Mouse (Mus musculus) megakaryocyte progenitor cell, adult 5-6 weeks (primary cell): ENCODE measurements around the gene Gm5891. TPM values are rescaled to one million over a fixed set of nuclear protein-coding genes. Genes with fewer than 3 reads are reported as not detected.
"Not testable (repeated sequence)": the region's sequence is repeated elsewhere in the genome, so short reads cannot be mapped to it uniquely, and the experiment has no call there.

Source experiments
- ATAC-seq: replicated peaks from 2 replicates; pipeline ENCODE4 v1.8.0; 2016; ENCODE audit warnings: mild to moderate bottlenecking, moderate TSS enrichment, inconsistent platforms; ENCODE audit not compliant: poor library complexity
- total RNA-seq, 2 experiments: library from RNA; stranded (forward) in 1 of 2; stranded (reverse) in 1 of 2; fragments of 157-497, 149-512 nt in 1 of 2; fragments of 200-1000 nt in 1 of 2; gene quantifications; 2 replicates each; pipeline versions ENCODE4 v1.2.3 to v1.2.4; 2015 to 2017

The Gm5891 gene
- total RNA-seq (2015) (not detected in 2 replicates), total RNA-seq (2017) (not detected in 2 replicates)

DNA sequence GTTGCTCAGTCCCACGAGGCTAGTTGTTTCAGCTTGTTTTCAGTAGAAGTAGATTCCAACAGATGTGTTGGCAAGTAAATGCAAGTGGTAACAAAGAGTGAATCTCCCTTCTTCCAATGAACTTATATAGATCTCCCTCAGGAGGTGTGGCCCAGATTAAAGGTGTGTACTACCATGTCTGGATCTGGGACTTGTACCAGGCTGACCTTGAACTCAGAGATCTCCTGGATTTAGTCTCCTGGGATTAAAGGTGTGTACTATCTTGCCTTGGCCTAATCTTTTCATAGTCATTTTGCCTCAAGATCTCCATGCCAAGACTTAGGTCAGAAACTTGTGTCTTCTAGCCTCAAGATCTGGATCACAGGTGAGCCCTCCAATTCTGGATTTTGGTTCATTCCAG lies at the start of gene Gm5891:
TSS of gene Gm5891 (minus strand) at position 101 of the 400 bp plus-strand sequence.
- ATAC-seq = not testable (repeated sequence)

Other genes starting within 250 kb of the Gm5891 start
- not detected in 2 replicates for gene Gm4175, start 159.8 kb downstream of the Gm5891 start, total RNA-seq (2015)
- gene Gm4175, start 159.8 kb downstream of the Gm5891 start, total RNA-seq (2017) = not detected in 2 replicates
- gene Gm4177, start 124.6 kb downstream of the Gm5891 start, total RNA-seq (2015) = not detected in 2 replicates
- not detected in 2 replicates for gene Gm4177, start 124.6 kb downstream of the Gm5891 start, total RNA-seq (2017)
- gene Vmn1r135, start 88.9 kb downstream of the Gm5891 start, total RNA-seq (2015) = not detected in 2 replicates
- not detected in 2 replicates for gene Vmn1r135, start 88.9 kb downstream of the Gm5891 start, total RNA-seq (2017)
- gene Gm5725, start 77.0 kb downstream of the Gm5891 start, total RNA-seq (2015) = not detected in 2 replicates
- gene Gm5725, start 77.0 kb downstream of the Gm5891 start, total RNA-seq (2017) = not detected in 2 replicates
- gene Vmn1r137, start 73.3 kb upstream of the Gm5891 start, total RNA-seq (2015) = not detected in 2 replicates
- gene Vmn1r137, start 73.3 kb upstream of the Gm5891 start, total RNA-seq (2017) = not detected in 2 replicates
- gene Vmn1r138, start 107.6 kb upstream of the Gm5891 start, total RNA-seq (2015) = not detected in 2 replicates
- gene Vmn1r138, start 107.6 kb upstream of the Gm5891 start, total RNA-seq (2017) = not detected in 2 replicates
- not detected in 2 replicates for gene Gm6176, start 135.0 kb upstream of the Gm5891 start, total RNA-seq (2015)
- not detected in 2 replicates for gene Gm6176, start 135.0 kb upstream of the Gm5891 start, total RNA-seq (2017)
- not detected in 2 replicates for gene Vmn1r139, start 147.8 kb upstream of the Gm5891 start, total RNA-seq (2015)
- not detected in 2 replicates for gene Vmn1r139, start 147.8 kb upstream of the Gm5891 start, total RNA-seq (2017)
- not detected in 2 replicates for gene Gm16451, start 197.0 kb upstream of the Gm5891 start, total RNA-seq (2015)
- not detected in 2 replicates for gene Gm16451, start 197.0 kb upstream of the Gm5891 start, total RNA-seq (2017)
- not detected in 2 replicates for gene Gm10666, start 213.4 kb upstream of the Gm5891 start, total RNA-seq (2015)
- gene Gm10666, start 213.4 kb upstream of the Gm5891 start, total RNA-seq (2017) = not detected in 2 replicates
- not detected in 2 replicates for gene Vmn1r142, start 242.7 kb upstream of the Gm5891 start, total RNA-seq (2015)
- gene Vmn1r142, start 242.7 kb upstream of the Gm5891 start, total RNA-seq (2017) = not detected in 2 replicates